Mouse (Mus musculus) spleen, adult 2 months (tissue): ENCODE measurements around the gene Gclc.

Experiments used
- CTCF ChIP-seq: fragments of 200-500 bp; IDR thresholded peaks from 2 replicates; pipeline ENCODE4 v1.5.1; 2011; ENCODE audit warnings: mild to moderate bottlenecking, inconsistent platforms; ENCODE audit not compliant: insufficient read depth, insufficient read length, insufficient replicate concordance; ENCODE audit errors: extremely low read depth
- POLR2A ChIP-seq: fragments of 200-500 bp; IDR thresholded peaks from 2 replicates; pipeline ENCODE4 v1.6.1; 2011; ENCODE audit warnings: low read depth, low read length, inconsistent platforms

DNA sequence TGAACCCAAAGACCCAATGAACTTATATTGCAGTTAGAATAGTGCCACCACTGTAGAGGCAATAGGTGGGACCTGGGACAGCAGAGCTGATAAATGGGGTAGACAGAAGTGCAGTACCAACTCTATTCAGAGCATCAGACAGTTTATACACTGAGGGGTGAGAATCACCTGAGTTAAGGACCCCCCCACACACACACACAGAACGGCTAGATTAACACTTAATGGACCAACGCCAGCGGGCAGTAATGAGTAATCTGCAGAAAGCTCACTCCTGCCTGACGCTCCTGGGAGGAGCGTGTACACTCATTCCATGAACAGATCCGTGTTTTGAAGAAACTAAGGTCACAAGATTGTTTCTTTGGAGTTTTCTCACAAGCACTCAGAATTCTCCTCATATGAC, 5.4 kb downstream of the Gclc start:
- no peak for TF ChIP-seq POLR2A
- TF ChIP-seq CTCF: no peak
